Mouse (Mus musculus) adrenal gland, postnatal 10 days (tissue): ENCODE measurements around the gene Il23a. TPM values are rescaled to one million over a fixed set of nuclear protein-coding genes. Genes with fewer than 3 reads are reported as not detected.
A peak's percentile ranks its signal among the peaks of the same experiment; 100 is the strongest.
"Not testable (repeated sequence)": the region's sequence is repeated elsewhere in the genome, so short reads cannot be mapped to it uniquely, and the experiment has no call there.

Source experiments
- DNase-seq: peaks from one replicate; pipeline ENCODE4 v3.0.0; 2021; ENCODE audit warnings: mixed read lengths
- total RNA-seq, 2 experiments: library from RNA; stranded (reverse); gene quantifications; 2 replicates each; pipeline ENCODE4 v1.2.3; 2021

Il23a gene
- total RNA-seq, 2 experiments from 2014 or later: 0.27 TPM; not detected in 1

DNA sequence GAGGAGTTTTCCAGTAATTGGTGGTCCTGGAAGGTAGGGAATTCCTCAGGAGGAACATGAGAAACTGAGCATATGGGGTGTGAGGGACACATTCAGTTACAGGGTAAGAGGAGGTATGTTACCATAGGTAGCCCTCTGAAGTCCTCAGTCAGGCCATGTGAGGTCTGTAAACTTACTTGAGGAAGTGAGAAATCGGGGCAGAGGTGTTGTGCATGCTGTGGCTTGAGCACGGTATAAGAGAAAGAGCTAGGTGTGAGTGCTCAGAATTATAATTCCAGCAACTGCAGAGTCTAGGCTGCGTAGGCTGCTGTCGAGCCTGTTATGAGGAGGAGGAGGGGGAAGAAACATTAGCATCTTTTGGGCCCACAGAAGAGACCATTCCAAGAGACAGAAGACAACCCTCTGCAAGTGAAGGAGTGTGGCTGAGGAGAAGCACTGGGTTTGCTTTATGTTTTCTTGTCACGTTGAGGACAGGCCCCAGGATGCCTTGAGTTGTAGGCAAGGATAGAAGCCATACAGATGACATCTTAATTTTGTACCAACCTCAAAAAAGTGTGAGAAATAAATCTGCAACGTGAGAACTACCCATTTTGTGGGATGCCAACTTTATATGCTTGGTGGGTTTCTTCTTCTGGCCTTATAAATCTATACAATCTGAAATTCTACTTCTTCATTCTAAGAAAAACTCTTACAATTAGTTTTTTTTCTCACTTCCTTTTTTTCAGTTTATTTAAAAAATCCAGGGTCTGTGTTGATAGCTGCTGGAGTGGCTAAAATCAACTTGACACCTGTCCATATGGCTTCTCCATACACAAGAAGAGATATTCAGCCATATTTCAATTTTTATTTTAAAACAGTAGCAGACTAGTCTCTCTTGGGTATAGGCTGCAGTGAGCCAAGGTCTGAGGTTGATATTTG lies 34.9 kb downstream of the Il23a start:
- no peak for DNase-seq

GRCm38 (mm10) chr10:128262300-128262699 lies 36.3 kb downstream of the Il23a start:
- no peak for DNase-seq

GRCm38 (mm10) chr10:128260376-128260775 lies 38.2 kb downstream of the Il23a start:
- not testable (repeated sequence) for DNase-seq

- DNase-seq: no peak
These were observed 38.6 kb downstream of the Il23a start for GRCm38 (mm10) chr10:128259946-128260345.

GRCm38 (mm10) chr10:128258953-128259352 lies 39.6 kb downstream of the Il23a start:
- no peak for DNase-seq

DNA sequence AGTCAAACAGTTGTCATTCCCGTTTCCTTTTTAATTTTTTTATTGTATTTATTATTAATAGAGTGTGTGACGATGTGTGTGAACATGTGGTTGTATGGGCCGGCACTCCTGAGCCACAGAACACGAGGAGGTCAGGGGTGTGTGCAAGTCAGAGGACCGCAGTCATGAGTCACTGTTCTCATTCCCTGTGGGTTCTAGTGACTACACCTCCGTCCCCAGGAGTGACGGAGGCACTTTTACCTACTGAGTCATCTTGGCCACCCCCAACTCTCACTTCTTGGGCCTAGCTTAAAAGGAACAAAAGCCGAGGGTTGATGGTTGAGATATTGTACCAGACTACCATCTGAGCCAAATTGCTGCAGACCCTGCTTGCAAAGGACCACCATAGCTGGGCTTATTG lies 42.2 kb downstream of the Il23a start:
- DNase-seq: no peak

GRCm38 (mm10) chr10:128255925-128256324 lies 42.6 kb downstream of the Il23a start:
- no peak for DNase-seq

GRCm38 (mm10) chr10:128253677-128254255 lies 44.8 kb downstream of the Il23a start, which contains the start of gene Apon:
TSS of gene Apon (plus strand) at chr10:128254096.
- DNase-seq: no peak

GRCm38 (mm10) chr10:128250565-128250964 lies 48.0 kb downstream of the Il23a start:
- no peak for DNase-seq

GRCm38 (mm10) chr10:128247020-128247732 lies 51.4 kb downstream of the Il23a start:
- DNase-seq: peak; percentile 67

Other genes starting within 250 kb of the Il23a start
- 100 to 1,000 TPM; 138 to 142 TPM for gene Ptges3, start 239.8 kb downstream of the Il23a start, total RNA-seq
- gene Atp5b, start 215.5 kb downstream of the Il23a start, total RNA-seq: 1,000 to 10,000 TPM; 4,995 to 5,524 TPM
- gene Baz2a, start 207.2 kb downstream of the Il23a start, total RNA-seq: 10 to 100 TPM; 37.1 to 51.9 TPM
- gene Rbms2, start 118.5 kb downstream of the Il23a start, total RNA-seq: 10 to 100 TPM; 65.3 to 74.8 TPM
- 10 to 100 TPM; 12.8 to 22.3 TPM for gene Gls2, start 104.3 kb downstream of the Il23a start, total RNA-seq
- gene Spryd4, start 86.9 kb downstream of the Il23a start, total RNA-seq: 10 to 100 TPM; 21.6 to 27.3 TPM
- not detected for gene Mip, start 72.9 kb downstream of the Il23a start, total RNA-seq
- gene Timeless, start 66.7 kb downstream of the Il23a start, total RNA-seq: 10 to 100 TPM; 16.4 to 21.9 TPM
- gene Apon, start 44.7 kb downstream of the Il23a start, total RNA-seq: 10 to 100 TPM in 1 of 2 experiments, 1 to 10 TPM in 1; 7.4 to 17.5 TPM
- 100 to 1,000 TPM in 1 of 2 experiments, 10 to 100 TPM in 1; 78.0 to 183 TPM for gene Apof, start 30.1 kb downstream of the Il23a start, total RNA-seq
- gene Stat2, start 28.2 kb downstream of the Il23a start, total RNA-seq: 10 to 100 TPM; 17.4 to 27.5 TPM
- gene Pan2, start 4.6 kb upstream of the Il23a start, total RNA-seq: 10 to 100 TPM; 24.0 to 32.8 TPM
- 100 to 1,000 TPM; 149 to 165 TPM for gene Cnpy2, start 23.7 kb upstream of the Il23a start, total RNA-seq
- 1,000 to 10,000 TPM; 1,048 to 1,207 TPM for gene Cs, start 39.0 kb upstream of the Il23a start, total RNA-seq
- gene Coq10a, start 70.2 kb upstream of the Il23a start, total RNA-seq: 100 to 1,000 TPM in 1 of 2 experiments, 10 to 100 TPM in 1; 99.9 to 128 TPM
- gene Ankrd52, start 78.4 kb upstream of the Il23a start, total RNA-seq: 10 to 100 TPM; 53.3 to 57.8 TPM
- gene Slc39a5, start 102.5 kb upstream of the Il23a start, total RNA-seq: 1 to 10 TPM; 2.3 to 5.9 TPM
- gene Nabp2, start 112.7 kb upstream of the Il23a start, total RNA-seq: 10 to 100 TPM; 58.0 to 59.9 TPM
- gene Rnf41, start 112.9 kb upstream of the Il23a start, total RNA-seq: 10 to 100 TPM; 37.4 TPM
- gene Smarcc2, start 160.5 kb upstream of the Il23a start, total RNA-seq: 100 to 1,000 TPM in 1 of 2 experiments, 10 to 100 TPM in 1; 94.1 to 123 TPM
- 100 to 1,000 TPM; 739 to 765 TPM for gene Myl6, start 195.4 kb upstream of the Il23a start, total RNA-seq
- gene Myl6b, start 199.9 kb upstream of the Il23a start, total RNA-seq: 10 to 100 TPM; 10.9 to 17.3 TPM
- 10 to 100 TPM; 31.5 to 41.5 TPM for gene Esyt1, start 227.1 kb upstream of the Il23a start, total RNA-seq
- 10 to 100 TPM; 10.5 to 14.7 TPM for gene Zc3h10, start 249.0 kb upstream of the Il23a start, total RNA-seq